Mouse (Mus musculus): ENCODE data around the gene Tm9sf1. TPM values are rescaled to one million over a fixed set of nuclear protein-coding genes. Genes with fewer than 3 reads are reported as not detected.

Tm9sf1 gene
- polyA plus RNA-seq, 1 experiment from 2014 or later: 108 TPM

DNA sequence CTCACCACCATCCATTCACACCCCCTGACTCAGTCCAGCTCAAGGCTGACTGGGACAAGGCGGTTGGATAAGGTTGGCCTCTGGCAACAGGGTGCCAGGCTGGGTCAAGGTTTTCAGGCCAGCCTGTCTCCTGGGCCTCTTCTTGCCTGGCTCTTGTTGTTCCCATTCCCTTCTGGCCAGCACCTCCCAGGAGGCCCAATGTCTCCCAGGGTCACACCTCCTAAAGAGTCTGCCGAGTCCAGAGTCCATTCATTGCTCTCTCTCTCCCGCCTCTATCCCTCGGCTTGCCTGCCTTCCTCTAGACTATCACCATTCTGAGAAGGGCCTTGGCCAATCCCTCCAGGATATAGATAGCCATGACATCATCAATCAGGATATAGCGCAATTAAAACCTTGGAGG is 14.4 kb upstream of the Tm9sf1 start:
- Histone ChIP-seq H3K9me3 (no peaks in the 10 kb centered on the region), H3K4me3 (no peak overlapping the region), H3K27ac (no peak overlapping the region), H3K4me1 (peaks cover 18% of the 10 kb centered on the region), H3K27me3 (no peaks in the 10 kb centered on the region), H3K4me2 (replicated peaks) (no peak overlapping the region), H3K36me3 (peaks cover 37% of the 10 kb centered on the region), H3K9ac (no peak overlapping the region)
- WGBS: 88% methylated on average over 5 of the region's 5 CpGs
- no peak for ATAC-seq (ENCODE audit: low FRiP score, low read depth)

DNA sequence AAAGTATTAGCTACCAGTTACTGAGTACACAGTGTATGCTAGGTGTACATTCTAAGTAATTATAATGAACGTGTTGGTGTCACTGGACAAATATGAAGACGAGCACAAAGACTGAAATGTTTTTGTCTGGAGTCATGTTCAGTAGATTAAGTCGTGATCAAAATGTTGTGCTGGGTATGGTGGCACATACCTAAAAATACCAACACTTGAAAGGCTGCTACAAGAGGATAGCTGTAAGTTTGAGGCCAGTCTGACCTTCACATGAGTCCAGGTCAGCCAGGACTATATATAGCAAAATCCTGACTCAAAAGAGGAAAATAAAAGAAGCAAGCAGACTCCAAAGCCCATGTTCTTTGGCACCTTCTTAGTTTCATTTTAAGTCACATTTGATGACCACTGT is 13.3 kb upstream of the Tm9sf1 start:
- H3K36me3 ChIP-seq: peaks cover 29% of the 10 kb centered on the region
- 87% methylated on average over 3 of the region's 3 CpGs for WGBS
- H3K4me3 ChIP-seq: no peak overlapping the region
- H3K27me3 ChIP-seq: no peaks in the 10 kb centered on the region
- H3K4me1 ChIP-seq: peaks cover 18% of the 10 kb centered on the region
- no peak overlapping the region for H3K27ac ChIP-seq
- ATAC-seq (ENCODE audit: low FRiP score, low read depth): no peak
- no peak overlapping the region for H3K9ac ChIP-seq
- no peaks in the 10 kb centered on the region for H3K9me3 ChIP-seq
- H3K4me2 ChIP-seq (replicated peaks): no peak overlapping the region

DNA sequence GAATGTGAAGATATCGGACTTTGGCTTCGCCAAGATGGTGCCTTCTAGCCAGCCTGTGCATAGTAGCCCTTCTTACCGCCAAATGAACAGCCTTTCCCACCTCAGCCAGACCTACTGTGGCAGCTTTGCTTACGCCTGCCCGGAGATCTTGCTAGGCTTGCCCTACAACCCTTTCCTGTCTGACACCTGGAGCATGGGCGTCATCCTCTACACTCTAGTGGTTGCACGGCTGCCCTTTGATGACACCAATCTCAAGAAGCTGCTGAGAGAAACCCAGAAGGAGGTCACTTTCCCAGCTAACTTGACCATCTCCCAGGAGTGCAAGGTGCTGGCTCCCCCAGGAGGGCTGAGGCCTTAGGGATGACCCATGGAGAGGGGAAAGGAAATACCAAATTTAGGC is 7.9 kb upstream of the Tm9sf1 start:
- Histone ChIP-seq H3K36me3 (peaks cover 10% of the 10 kb centered on the region), H3K4me2 (replicated peaks) (no peak overlapping the region), H3K9ac (no peak overlapping the region), H3K9me3 (no peaks in the 10 kb centered on the region), H3K27me3 (no peaks in the 10 kb centered on the region), H3K27ac (no peak overlapping the region), H3K4me3 (no peak overlapping the region), H3K4me1 (no peaks in the 10 kb centered on the region)
- 88% methylated on average over 7 of the region's 7 CpGs for WGBS
- ATAC-seq (ENCODE audit: low FRiP score, low read depth): no peak

DNA sequence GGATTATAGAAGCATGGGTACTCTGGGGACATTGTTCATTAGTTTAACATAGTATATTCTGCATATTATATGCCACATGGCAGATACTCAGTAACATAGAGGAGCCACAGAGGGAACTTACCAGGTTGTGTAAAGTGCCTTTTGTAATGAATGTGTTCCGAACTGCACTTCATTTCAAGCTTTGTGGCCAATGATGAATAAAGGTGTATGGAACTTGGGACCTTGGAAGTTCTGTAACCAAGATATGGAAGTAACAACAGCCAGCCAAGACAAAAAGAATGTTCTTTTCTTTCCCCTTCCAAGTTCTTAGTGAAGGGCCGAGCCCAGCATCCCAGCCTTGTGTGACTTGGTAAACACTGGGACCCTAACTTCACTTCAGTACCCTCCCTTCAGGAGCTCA is 6.3 kb upstream of the Tm9sf1 start, which contains the start of gene Tssk4:
TSS of gene Tssk4 (plus strand) at position 301 of the 400 bp plus-strand sequence.
- Histone ChIP-seq H3K36me3 (peaks cover 17% of the 10 kb centered on the region), H3K27ac (no peak within 1 kb of the TSS), H3K4me2 (replicated peaks) (no peak within 1 kb of the TSS), H3K4me1 (peaks cover 5% of the 10 kb centered on the region), H3K4me3 (no peak within 1 kb of the TSS), H3K9me3 (no peaks in the 10 kb centered on the region), H3K9ac (no peak within 1 kb of the TSS), H3K27me3 (no peaks in the 10 kb centered on the region)
- 93% methylated on average over 2 of the region's 2 CpGs for WGBS
- ATAC-seq (ENCODE audit: low FRiP score, low read depth): no peak

DNA sequence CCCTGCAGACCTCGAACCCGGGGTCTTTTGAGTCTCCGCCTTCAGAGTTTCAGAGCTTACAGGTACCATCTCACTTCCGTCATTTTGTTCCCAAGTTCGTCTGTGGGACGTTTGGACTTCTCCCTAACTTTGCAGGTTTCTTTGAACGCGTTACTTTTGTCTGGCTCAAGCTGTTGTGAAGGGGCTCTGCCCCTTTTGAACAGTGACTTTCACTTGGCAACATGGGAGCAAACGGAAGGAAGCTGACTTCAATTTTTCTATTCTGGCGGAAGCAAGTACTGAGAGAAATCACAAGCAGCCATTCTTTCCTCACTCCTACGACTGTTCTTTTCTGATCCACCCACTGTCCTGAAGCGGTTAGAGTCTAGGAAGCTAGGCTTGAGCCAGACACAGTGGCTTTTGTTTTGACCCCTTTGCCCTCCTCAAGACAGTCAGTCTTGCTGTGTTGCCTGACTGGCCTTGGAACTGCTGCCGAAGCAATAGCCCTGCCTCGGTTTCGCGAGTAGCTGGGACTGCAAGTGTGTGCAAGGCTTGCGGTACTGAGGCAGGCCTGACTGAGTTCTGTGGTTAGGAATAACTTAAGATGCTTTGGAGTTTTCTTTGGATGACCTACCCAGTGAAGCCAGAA is 769 bp upstream of the Tm9sf1 start:
- no peaks in the 10 kb centered on the region for H3K9me3 ChIP-seq
- WGBS: 32% methylated on average over 17 of the region's 17 CpGs
- peak overlapping the region; percentile 87 for H3K4me2 ChIP-seq (replicated peaks)
- H3K9ac ChIP-seq: peak overlapping the region; percentile 94
- ATAC-seq (ENCODE audit: low FRiP score, low read depth): no peak
- no peaks in the 10 kb centered on the region for H3K27me3 ChIP-seq
- 0 out of 2 replicates have a peak overlapping the region, but pooled peaks have one; percentile 6 for H3K27ac ChIP-seq
- H3K4me3 ChIP-seq: peak overlapping the region; percentile 96
- H3K4me1 ChIP-seq: peaks cover 29% of the 10 kb centered on the region
- peaks cover 38% of the 10 kb centered on the region for H3K36me3 ChIP-seq

DNA sequence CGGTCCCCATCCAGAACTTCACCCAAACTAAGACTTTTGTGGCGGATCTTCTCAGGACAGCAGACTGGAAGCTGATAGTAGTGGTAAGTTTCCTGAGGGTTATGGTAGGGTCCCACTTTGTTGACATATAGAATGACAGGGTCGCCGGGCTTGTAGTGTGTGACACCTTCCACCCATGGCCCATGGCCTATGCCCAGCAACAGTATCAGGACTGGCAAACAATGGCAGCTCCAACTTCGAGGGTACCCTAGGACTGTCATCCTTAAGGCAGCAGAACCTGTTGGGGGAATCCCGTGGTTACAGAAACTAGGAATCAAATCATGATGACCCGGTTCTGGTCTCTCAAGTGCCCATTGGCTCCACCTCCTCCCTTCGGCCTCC is 937 bp downstream of the Tm9sf1 start:
- H3K27ac ChIP-seq: peak overlapping the region; percentile 92
- peak overlapping the region; percentile 87 for H3K4me2 ChIP-seq (replicated peaks)
- peak overlapping the region; percentile 96 for H3K4me3 ChIP-seq
- H3K9ac ChIP-seq: peak overlapping the region; percentile 94
- 21% methylated on average over 8 of the region's 8 CpGs for WGBS
- no peaks in the 10 kb centered on the region for H3K9me3 ChIP-seq
- peaks cover 55% of the 10 kb centered on the region for H3K36me3 ChIP-seq
- no peaks in the 10 kb centered on the region for H3K27me3 ChIP-seq
- H3K4me1 ChIP-seq: peaks cover 29% of the 10 kb centered on the region
- ATAC-seq (ENCODE audit: low FRiP score, low read depth): peak; percentile 33; the same call in 1 of the 2 replicates

DNA sequence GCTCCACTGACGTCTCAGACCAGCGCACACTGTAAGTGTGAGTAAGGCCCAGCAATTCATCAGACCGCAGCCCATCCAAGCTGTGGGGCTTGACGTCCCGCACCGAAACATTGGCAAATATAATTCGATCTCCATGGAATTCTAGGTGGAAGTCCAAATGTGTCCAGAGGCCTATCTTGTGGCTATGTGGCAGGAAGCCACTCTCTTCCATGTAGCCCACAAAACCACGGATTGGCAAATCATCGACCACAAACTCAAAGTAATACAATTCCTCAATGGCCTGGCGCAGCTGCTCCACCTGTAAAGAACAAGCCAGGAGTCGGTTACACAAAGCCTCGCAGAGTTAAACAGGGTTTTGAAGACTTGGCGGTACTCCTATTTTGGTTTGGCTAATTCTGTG is 2.3 kb downstream of the Tm9sf1 start:
- Histone ChIP-seq H3K4me2 (replicated peaks) (no peak overlapping the region), H3K9ac (peak overlapping the region; percentile 1; the same call in 1 of the 2 replicates), H3K36me3 (peaks cover 59% of the 10 kb centered on the region), H3K9me3 (no peaks in the 10 kb centered on the region), H3K4me3 (no peak overlapping the region), H3K27me3 (no peaks in the 10 kb centered on the region), H3K4me1 (peaks cover 29% of the 10 kb centered on the region), H3K27ac (no peak overlapping the region)
- WGBS: 97% methylated on average over 13 of the region's 13 CpGs
- no peak for ATAC-seq (ENCODE audit: low FRiP score, low read depth)

DNA sequence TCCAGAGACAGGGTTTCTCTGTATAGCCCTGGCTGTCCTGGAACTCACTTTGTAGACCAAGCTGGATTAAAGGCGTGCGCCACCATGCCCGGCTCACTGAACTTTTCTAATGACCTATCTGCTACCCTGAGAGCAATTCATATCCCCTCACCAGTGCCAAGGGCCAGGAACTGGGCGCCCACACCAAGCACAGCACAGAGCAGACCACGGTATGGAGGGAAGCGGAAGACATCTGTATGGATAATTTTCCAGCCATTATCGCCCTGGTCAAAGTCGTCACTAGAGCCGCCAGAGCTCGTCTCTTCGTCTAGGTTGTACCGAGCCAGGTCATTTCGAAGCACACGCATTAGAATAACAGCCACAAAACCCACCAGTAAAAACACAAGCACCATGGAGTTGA is 2.8 kb downstream of the Tm9sf1 start:
- H3K9ac ChIP-seq: 0 out of 2 replicates have a peak overlapping the region, but pooled peaks have one; percentile 21
- ATAC-seq (ENCODE audit: low FRiP score, low read depth): no peak
- H3K4me1 ChIP-seq: peaks cover 33% of the 10 kb centered on the region
- H3K4me2 ChIP-seq (replicated peaks): no peak overlapping the region
- WGBS: 96% methylated on average over 14 of the region's 14 CpGs
- no peaks in the 10 kb centered on the region for H3K27me3 ChIP-seq
- no peak overlapping the region for H3K4me3 ChIP-seq
- H3K9me3 ChIP-seq: no peaks in the 10 kb centered on the region
- peaks cover 58% of the 10 kb centered on the region for H3K36me3 ChIP-seq
- no peak overlapping the region for H3K27ac ChIP-seq

DNA sequence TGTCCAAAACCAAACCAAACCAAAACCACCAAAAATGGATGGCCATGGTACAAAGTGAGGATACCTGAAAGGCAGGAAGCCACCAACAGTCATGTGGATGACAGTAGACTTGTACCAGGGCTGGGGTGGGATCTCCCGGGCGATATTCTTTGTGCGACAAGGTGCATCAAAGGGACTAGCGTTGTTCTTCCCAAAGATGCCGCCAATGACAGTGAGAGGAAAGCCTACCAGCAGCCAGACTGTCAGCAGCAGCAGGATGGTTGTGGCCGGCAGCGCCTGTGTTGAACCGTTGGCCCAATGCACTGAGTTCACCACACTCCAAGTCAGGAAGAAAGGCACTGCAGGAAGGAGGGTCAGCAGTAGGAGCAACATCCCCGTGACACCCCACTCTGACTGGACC is 5.8 kb downstream of the Tm9sf1 start, which contains the start of gene Gm49378:
TSS of gene Gm49378 (minus strand) at position 101 of the 400 bp plus-strand sequence.
- Histone ChIP-seq H3K4me1 (peaks cover 33% of the 10 kb centered on the region), H3K4me3 (no peak within 1 kb of the TSS), H3K9me3 (no peaks in the 10 kb centered on the region), H3K9ac (no peak within 1 kb of the TSS), H3K27ac (no peak within 1 kb of the TSS), H3K4me2 (replicated peaks) (no peak within 1 kb of the TSS), H3K27me3 (no peaks in the 10 kb centered on the region), H3K36me3 (peaks cover 72% of the 10 kb centered on the region)
- WGBS: 93% methylated on average over 9 of the region's 9 CpGs
- no peak for ATAC-seq (ENCODE audit: low FRiP score, low read depth)

DNA sequence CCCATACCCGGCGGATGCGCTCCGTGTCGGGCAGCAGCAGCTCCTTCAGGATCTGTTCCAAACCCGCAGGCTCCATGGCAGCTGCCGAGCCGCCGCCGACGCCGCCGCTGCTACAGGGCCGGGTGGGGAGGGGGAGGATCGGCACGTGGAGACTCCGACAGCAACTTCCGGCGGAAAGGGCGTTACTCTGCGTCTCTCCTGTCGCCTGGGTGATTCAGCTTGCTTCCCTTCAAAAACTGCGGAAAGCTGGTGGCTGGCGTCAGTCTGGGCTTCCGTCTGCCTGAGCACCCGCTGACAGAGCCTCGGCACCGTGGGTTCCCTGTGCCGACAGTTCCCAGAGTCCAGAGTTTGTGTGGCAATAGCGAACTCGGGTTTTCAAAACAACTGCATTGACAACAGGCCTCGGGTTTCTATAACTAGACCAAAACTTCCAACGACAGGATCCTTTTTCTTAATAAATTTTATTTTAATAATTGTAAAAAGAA is 8.0 kb downstream of the Tm9sf1 start, which contains the start of gene Ipo4:
TSS of gene Ipo4 (minus strand) at position 435 of the 485 bp plus-strand sequence.
- Histone ChIP-seq H3K27me3 (no peaks in the 10 kb centered on the region), H3K4me2 (replicated peaks) (peak within 1 kb of the TSS; percentile 92), H3K27ac (peak within 1 kb of the TSS; percentile 77), H3K36me3 (peaks cover 81% of the 10 kb centered on the region), H3K4me1 (peaks cover 17% of the 10 kb centered on the region), H3K4me3 (peak within 1 kb of the TSS; percentile 76), H3K9me3 (no peaks in the 10 kb centered on the region), H3K9ac (peak within 1 kb of the TSS; percentile 84)
- peak; percentile 91 for ATAC-seq (ENCODE audit: low FRiP score, low read depth)
- WGBS: 1% methylated on average over 33 of the region's 33 CpGs

DNA sequence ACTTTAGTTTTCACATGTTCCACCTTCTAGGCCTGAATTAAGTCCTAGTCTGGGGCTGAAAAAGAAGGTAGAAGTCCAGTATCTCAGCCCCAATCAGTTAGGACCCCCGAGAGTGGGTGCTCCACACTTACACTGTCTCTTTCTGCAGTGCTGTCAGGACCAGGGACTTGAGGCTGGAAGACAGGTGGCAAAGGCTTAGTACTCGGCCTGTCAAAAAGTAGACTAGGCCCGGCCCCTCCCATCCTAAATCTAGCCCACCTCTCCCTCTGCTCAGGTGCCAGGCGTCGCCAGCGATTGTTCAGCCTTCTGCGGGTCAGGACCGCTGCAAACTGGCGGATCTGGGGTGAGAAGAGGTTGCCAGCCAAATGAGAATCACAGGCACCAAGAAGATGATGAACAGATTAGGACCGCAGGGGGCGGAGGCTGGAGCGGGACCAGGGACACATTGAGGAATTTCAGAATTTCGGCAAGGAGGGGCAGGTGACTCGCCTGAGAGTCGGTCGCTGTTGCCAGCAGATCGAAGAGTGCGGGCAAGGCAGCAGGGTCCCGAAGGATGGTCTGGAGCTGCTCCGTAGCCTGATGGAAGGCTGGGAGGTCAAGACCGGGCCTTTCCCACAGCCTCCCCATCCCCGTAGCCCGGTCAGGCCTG is 8.6 kb downstream of the Tm9sf1 start:
- H3K4me3 ChIP-seq: peak overlapping the region; percentile 76
- H3K36me3 ChIP-seq: peaks cover 81% of the 10 kb centered on the region
- no peaks in the 10 kb centered on the region for H3K27me3 ChIP-seq
- 2% methylated on average over 23 of the region's 23 CpGs for WGBS
- peak overlapping the region; percentile 92 for H3K4me2 ChIP-seq (replicated peaks)
- peak; percentile 48 for ATAC-seq (ENCODE audit: low FRiP score, low read depth)
- H3K4me1 ChIP-seq: peaks cover 17% of the 10 kb centered on the region
- peak overlapping the region; percentile 77 for H3K27ac ChIP-seq
- H3K9ac ChIP-seq: peak overlapping the region; percentile 84
- H3K9me3 ChIP-seq: no peaks in the 10 kb centered on the region

DNA sequence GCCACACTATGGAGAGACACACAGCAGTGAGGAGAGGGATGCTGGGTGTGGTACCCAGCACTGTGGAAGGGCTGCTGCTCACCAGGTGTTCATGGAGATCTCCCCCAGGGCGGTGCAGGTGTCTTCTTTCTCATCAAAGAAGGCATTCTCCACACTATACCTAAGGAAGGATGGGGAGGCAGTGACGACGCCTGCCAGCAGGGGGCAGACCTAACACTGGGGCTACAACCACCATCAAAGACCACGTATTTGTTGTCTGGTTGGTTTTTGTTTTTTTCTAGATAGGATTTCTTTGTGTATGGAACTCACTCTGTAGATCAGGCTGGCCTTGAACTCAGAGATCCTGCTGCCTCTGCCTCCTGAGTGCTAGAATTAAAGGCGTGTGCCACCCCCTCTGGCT is 14.3 kb downstream of the Tm9sf1 start:
- WGBS: 47% methylated on average over 5 of the region's 5 CpGs
- Histone ChIP-seq H3K9ac (no peak overlapping the region), H3K9me3 (no peaks in the 10 kb centered on the region), H3K36me3 (peaks cover 99% of the 10 kb centered on the region), H3K4me2 (replicated peaks) (no peak overlapping the region), H3K4me1 (peaks cover 5% of the 10 kb centered on the region), H3K27me3 (no peaks in the 10 kb centered on the region), H3K27ac (no peak overlapping the region), H3K4me3 (no peak overlapping the region)
- ATAC-seq (ENCODE audit: low FRiP score, low read depth): no peak
